Mouse (Mus musculus) small intestine, adult 2 months (tissue): ENCODE results near the gene Alk.

Experiments
- CTCF ChIP-seq: fragments of 200-500 bp; IDR thresholded peaks from 2 replicates; pipeline ENCODE4 v1.5.1; 2012; ENCODE audit warnings: low read depth, mild to moderate bottlenecking, control low read depth, inconsistent platforms, low read length, moderate library complexity, mixed read lengths; ENCODE audit not compliant: insufficient replicate concordance, insufficient read length; ENCODE audit errors: extremely low read depth
- POLR2A ChIP-seq: fragments of 200-500 bp; IDR thresholded peaks from 2 replicates; pipeline ENCODE4 v1.6.1; 2012; ENCODE audit warnings: low read depth, mild to moderate bottlenecking, control low read depth, inconsistent platforms, low read length, moderate library complexity

- TF ChIP-seq CTCF (no peak), POLR2A (no peak)
These were observed 625.3 kb downstream of the Alk start for GRCm38 (mm10) chr17:71979137-71979536.
